In the genomic region with DNA sequence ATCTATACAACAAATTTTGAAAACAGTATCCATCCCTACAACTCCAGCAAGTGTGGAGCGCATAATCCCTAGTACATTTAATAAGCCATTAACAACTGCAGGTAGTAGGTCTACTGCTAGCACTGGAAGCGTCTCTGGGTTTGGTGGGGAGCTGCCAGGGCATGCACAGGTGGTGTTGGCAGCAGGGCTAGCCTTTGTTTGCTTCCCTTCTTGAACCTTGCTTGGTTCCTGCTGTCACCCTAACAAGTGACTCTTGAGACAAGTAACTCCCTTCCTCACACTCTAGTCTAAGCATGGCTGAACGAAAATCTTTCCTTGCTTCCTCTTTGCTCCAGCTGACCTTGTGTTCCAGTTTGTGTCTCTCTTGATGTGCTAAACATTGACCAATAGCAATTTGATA, we compare ENCODE assay signal across 9 mouse cellular contexts.
"Had no signal": no experiment of that assay in that cellular context is flagged by ENCODE, and none has a peak within 500 bp of the region (broad histone marks: within the 10 kb centered on the region; RNA-seq: fewer than 3 reads in every experiment).

No protein-coding gene starts in this region.

- H3K4me1 ChIP-seq: liver, embryonic 13.5 days; midbrain, embryonic 12.5 days had no signal

- ATAC-seq: intestine, embryonic 16.5 days; liver, postnatal 0 days had no signal

- H3K9me3 ChIP-seq: limb, embryonic 10.5 days; liver, embryonic 13.5 days; midbrain, embryonic 12.5 days had no signal

- H3K9ac ChIP-seq: liver, embryonic 13.5 days; liver, postnatal 0 days; midbrain, embryonic 12.5 days had no signal

- H3K4me2 ChIP-seq: liver, embryonic 13.5 days; midbrain, embryonic 12.5 days had no signal

- H3K27ac ChIP-seq: left cerebral cortex, adult 2 months; limb, embryonic 10.5 days; liver, embryonic 13.5 days; midbrain, embryonic 12.5 days had no signal

- H3K27me3 ChIP-seq: midbrain, embryonic 12.5 days had no signal

- H3K36me3 ChIP-seq: limb, embryonic 10.5 days; liver, embryonic 13.5 days; midbrain, embryonic 12.5 days had no signal

- H3K4me3 ChIP-seq: left cerebral cortex, adult 2 months; limb, embryonic 10.5 days; liver, embryonic 13.5 days; midbrain, embryonic 12.5 days had no signal

- DNase-seq: kidney, postnatal 25 days; liver, embryonic 13.5 days; liver, postnatal 0 days; right cerebral cortex, postnatal 14 days; thymus, postnatal 14 days had no signal
